In genomic region chr13:41372555-41373460, GRCm38 (mm10) we compare ENCODE assay signal across 10 mouse cellular contexts.
DNase-seq lines count a peak whose midpoint lies in the region; ATAC-seq and TF ChIP-seq lines count a peak whose summit lies in the region.
"Had no signal": no experiment of that assay in that cellular context is flagged by ENCODE, and none has a peak within 500 bp of the region (broad histone marks: within the 10 kb centered on the region; RNA-seq: fewer than 3 reads in every experiment).

No protein-coding gene starts in this region.

- WGBS in midbrain, embryonic 10.5 days, result 79% methylated on average over 8 of the region's 8 CpGs
- WGBS in midbrain, embryonic 14.5 days, result 76% methylated on average over 8 of the region's 8 CpGs
- WGBS in stomach, postnatal 0 days, result 71% methylated on average over 8 of the region's 8 CpGs

- H3K4me1 ChIP-seq in midbrain, embryonic 10.5 days, result peaks cover 31% of the 10 kb centered on the region
- H3K4me1 ChIP-seq in midbrain, embryonic 14.5 days (ENCODE audit: control insufficient read depth, insufficient read depth, low read length), result 0 out of 2 replicates have a peak, but pooled peaks cover 7% of the 10 kb centered on the region
- no peaks in the 10 kb centered on the region for H3K4me1 ChIP-seq in stomach, postnatal 0 days (replicated peaks; ENCODE audit: control insufficient read depth, insufficient read depth)

- TF ChIP-seq EP300 in stomach, postnatal 0 days (optimal IDR thresholded peaks at IDR 0.05), result no peak

- peak; percentile 25 for DNase-seq in adrenal gland, postnatal 14 days
- no peak for DNase-seq in adrenal gland, adult 2 months
- DNase-seq in midbrain, embryonic 10.5 days (ENCODE audit: low spot score), result no peak
- no peak for DNase-seq in midbrain, embryonic 14.5 days
- DNase-seq in naive thymus-derived CD4-positive, alpha-beta T cell, adult 2 months (ENCODE audit: low read depth), result peak; percentile 81
- no peak for DNase-seq in retina, embryonic 14.5 days (ENCODE audit: low spot score)
- no peak for DNase-seq in stomach, postnatal 0 days (ENCODE audit: low spot score)
- no peak for DNase-seq in Muller cell, postnatal 12 days (ENCODE audit: inconsistent ontology term)

- H3K4me2 ChIP-seq in midbrain, embryonic 14.5 days (ENCODE audit: low read length), result no peak overlapping the region
- H3K4me2 ChIP-seq in stomach, postnatal 0 days (replicated peaks; ENCODE audit: low read depth), result no peak overlapping the region
- H3K4me2 ChIP-seq: embryonic facial prominence, embryonic 12.5 days had no signal

- no peak overlapping the region for H3K9ac ChIP-seq in midbrain, embryonic 14.5 days (replicated peaks; ENCODE audit: low read length)
- H3K9ac ChIP-seq in stomach, postnatal 0 days (ENCODE audit: low read length), result no peak overlapping the region
- H3K9ac ChIP-seq: embryonic facial prominence, embryonic 12.5 days had no signal

- no peaks in the 10 kb centered on the region for H3K9me3 ChIP-seq in midbrain, embryonic 10.5 days (replicated peaks)
- H3K9me3 ChIP-seq in midbrain, embryonic 14.5 days (ENCODE audit: control insufficient read depth, low read length), result no peaks in the 10 kb centered on the region
- H3K9me3 ChIP-seq in stomach, postnatal 0 days (ENCODE audit: control insufficient read depth, low read length), result no peaks in the 10 kb centered on the region
- H3K9me3 ChIP-seq: embryonic facial prominence, embryonic 12.5 days had no signal

- H3K27ac ChIP-seq in midbrain, embryonic 10.5 days (replicated peaks), result peak overlapping the region; percentile 28; the same call in 1 of the 2 replicates
- H3K27ac ChIP-seq in midbrain, embryonic 14.5 days (replicated peaks; ENCODE audit: low read depth, low read length), result no peak overlapping the region
- no peak overlapping the region for H3K27ac ChIP-seq in stomach, postnatal 0 days (replicated peaks)
- H3K27ac ChIP-seq: embryonic facial prominence, embryonic 12.5 days had no signal

- no peaks in the 10 kb centered on the region for H3K36me3 ChIP-seq in midbrain, embryonic 10.5 days
- no peaks in the 10 kb centered on the region for H3K36me3 ChIP-seq in midbrain, embryonic 14.5 days (ENCODE audit: control insufficient read depth, insufficient read depth, low read length)
- no peaks in the 10 kb centered on the region for H3K36me3 ChIP-seq in stomach, postnatal 0 days (ENCODE audit: control insufficient read depth, insufficient read depth, low read length)
- H3K36me3 ChIP-seq: embryonic facial prominence, embryonic 12.5 days had no signal

- H3K27me3 ChIP-seq in midbrain, embryonic 10.5 days (ENCODE audit: low read depth, poor library complexity, severe bottlenecking), result no peaks in the 10 kb centered on the region
- no peaks in the 10 kb centered on the region for H3K27me3 ChIP-seq in midbrain, embryonic 14.5 days (ENCODE audit: control insufficient read depth, insufficient read depth, low read length)
- H3K27me3 ChIP-seq in stomach, postnatal 0 days (ENCODE audit: control insufficient read depth, insufficient read depth, low read length), result no peaks in the 10 kb centered on the region
- H3K27me3 ChIP-seq: embryonic facial prominence, embryonic 12.5 days had no signal

- no peak overlapping the region for H3K4me3 ChIP-seq in midbrain, embryonic 10.5 days
- no peak overlapping the region for H3K4me3 ChIP-seq in midbrain, embryonic 14.5 days (replicated peaks; ENCODE audit: low read depth, low read length)
- no peak overlapping the region for H3K4me3 ChIP-seq in stomach, postnatal 0 days (ENCODE audit: low read depth, low read length)
- H3K4me3 ChIP-seq: embryonic facial prominence, embryonic 12.5 days had no signal

- no peak for ATAC-seq in midbrain, embryonic 14.5 days (ENCODE audit: low FRiP score, low TSS enrichment)
- ATAC-seq in stomach, postnatal 0 days (ENCODE audit: low FRiP score, low TSS enrichment), result no peak
- ATAC-seq: forebrain, embryonic 16.5 days had no signal

- no peak for TF ChIP-seq CTCF in stomach, postnatal 0 days (IDR thresholded peaks at IDR 0.05; ENCODE audit: low read depth)

Comparison
In these comparisons a context has a peak if more than half of its experiments do, and no peak if none do; other contexts are left out.
1. DNase-seq: peak in adrenal gland, postnatal 14 days (single experiment) and naive thymus-derived CD4-positive, alpha-beta T cell, adult 2 months (single experiment); none in adrenal gland, adult 2 months (single experiment), midbrain, embryonic 10.5 days (single experiment), midbrain, embryonic 14.5 days (single experiment), retina, embryonic 14.5 days (single experiment), stomach, postnatal 0 days (single experiment) and Muller cell, postnatal 12 days (single experiment).